Mouse (Mus musculus) midbrain, embryonic 15.5 days (tissue): ENCODE measurements around the gene Edem1. TPM values are rescaled to one million over a fixed set of nuclear protein-coding genes. Genes with fewer than 3 reads are reported as not detected.
"Not testable (repeated sequence)": the region's sequence is repeated elsewhere in the genome, so short reads cannot be mapped to it uniquely, and the experiment has no call there.

Experiments
- ATAC-seq: fragments of 200-750 bp; cut with Nextera tagmentation; replicated peaks from 2 replicates; pipeline ENCODE4 v1.8.0; 2017; ENCODE audit warnings: moderate TSS enrichment
- H3K27ac ChIP-seq: fragments of 300-500 bp; sonication (generic); 2 replicates; pipeline ENCODE4 v1.5.1; 2015; ENCODE audit warnings: mild to moderate bottlenecking, inconsistent platforms
- H3K27me3 ChIP-seq: fragments of 300-500 bp; sonication (generic); replicated peaks from 2 replicates; pipeline ENCODE4 v1.6.1; 2015; ENCODE audit warnings: inconsistent platforms
- H3K36me3 ChIP-seq: fragments of 300-500 bp; sonication (generic); replicated peaks from 2 replicates; pipeline ENCODE4 v1.6.1; 2015; ENCODE audit warnings: inconsistent platforms
- H3K4me1 ChIP-seq: fragments of 300-500 bp; sonication (generic); 2 replicates; pipeline ENCODE4 v1.6.1; 2015; ENCODE audit warnings: inconsistent platforms
- H3K4me2 ChIP-seq: fragments of 300-500 bp; sonication (generic); 2 replicates; pipeline ENCODE4 v1.6.1; 2015; ENCODE audit warnings: inconsistent platforms, mild to moderate bottlenecking, moderate library complexity
- H3K4me3 ChIP-seq: fragments of 300-500 bp; sonication (generic); 2 replicates; pipeline ENCODE4 v1.5.1; 2015; ENCODE audit warnings: mild to moderate bottlenecking, inconsistent platforms
- H3K9ac ChIP-seq: fragments of 300-500 bp; sonication (generic); 2 replicates; pipeline ENCODE4 v1.6.1; 2015; ENCODE audit warnings: mild to moderate bottlenecking, inconsistent platforms
- H3K9me3 ChIP-seq: fragments of 300-500 bp; sonication (generic); 2 replicates; pipeline ENCODE4 v1.6.1; 2016; ENCODE audit warnings: inconsistent platforms
- WGBS: fragments of 180-500 bp; shearing (Covaris S2); methylation state at CpG from one replicate; pipeline ENCODE4 v1.1.7; 2015; ENCODE audit warnings: mixed read lengths; 5-methylcytosine and 5-hydroxymethylcytosine counted together
- polyA plus RNA-seq: library from polyadenylated mRNA; unstranded; fragments of >200 nt; fragmentation: Nextera tagmentation; extraction: Ambion mirVana; gene quantifications from 2 replicates; pipeline ENCODE4 v1.2.1, GENCODE M21; 2015

Edem1 gene
- polyA plus RNA-seq, 1 experiment from 2014 or later: 6.5 TPM

DNA sequence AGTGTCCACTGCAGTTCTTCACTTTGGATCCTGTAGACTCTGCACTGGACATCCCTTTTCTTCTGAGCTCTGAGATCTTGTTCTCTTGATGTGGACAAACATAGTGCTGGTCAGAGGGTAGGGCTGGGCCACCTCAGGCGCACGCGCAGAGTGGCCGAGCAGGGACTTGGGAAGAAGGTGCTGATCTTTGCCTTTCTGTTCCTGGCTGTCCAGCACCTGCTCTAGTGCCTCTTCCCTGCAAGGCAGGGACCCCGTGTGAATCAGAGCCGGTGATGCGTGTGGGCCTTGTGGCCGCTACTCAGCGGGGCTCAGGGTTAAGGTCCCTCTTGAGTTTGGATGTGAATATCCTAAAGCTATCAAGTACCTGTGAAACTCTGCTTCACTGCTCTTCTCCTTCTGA is 30.1 kb downstream of the Edem1 start:
- H3K4me2 ChIP-seq: no peak overlapping the region
- H3K9me3 ChIP-seq: peaks cover 5% of the 10 kb centered on the region
- H3K4me3 ChIP-seq: no peak overlapping the region
- H3K36me3 ChIP-seq: peaks cover 15% of the 10 kb centered on the region; the same call in 1 of the 2 replicates
- H3K27ac ChIP-seq: no peak overlapping the region
- H3K4me1 ChIP-seq: no peaks in the 10 kb centered on the region
- H3K27me3 ChIP-seq: no peaks in the 10 kb centered on the region
- no peak for ATAC-seq
- no peak overlapping the region for H3K9ac ChIP-seq
- 92% methylated on average over 9 of the region's 9 CpGs for WGBS

- Histone ChIP-seq H3K27ac (no peak overlapping the region), H3K9ac (no peak overlapping the region), H3K27me3 (no peaks in the 10 kb centered on the region), H3K4me2 (no peak overlapping the region), H3K9me3 (peaks cover 5% of the 10 kb centered on the region), H3K4me3 (no peak overlapping the region), H3K36me3 (no peaks in the 10 kb centered on the region), H3K4me1 (no peaks in the 10 kb centered on the region)
- ATAC-seq: no peak
- WGBS: 100% methylated on average over 1 of the region's 1 CpGs
Measured at GRCm38 (mm10) chr6:108861226-108861625, 32.8 kb downstream of the Edem1 start.

DNA sequence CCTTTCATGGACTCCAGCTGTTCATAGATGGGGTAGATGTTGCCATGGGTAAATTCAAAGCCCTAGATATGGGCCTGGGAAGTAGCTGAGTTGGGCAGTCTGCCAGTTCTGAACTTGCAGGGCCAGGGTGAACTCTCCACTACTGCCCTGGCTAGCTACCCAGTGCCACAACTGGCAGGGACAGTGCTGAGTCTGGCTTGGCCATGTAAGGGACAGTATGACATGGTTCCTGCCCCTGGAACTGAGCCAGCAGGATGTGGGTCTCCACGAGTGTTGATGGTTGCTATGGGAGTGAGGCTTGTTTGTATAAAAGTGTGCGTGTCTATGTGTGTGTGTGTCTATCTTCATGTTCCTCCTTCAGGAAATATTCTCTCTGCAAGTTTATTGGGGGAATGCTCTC is 34.1 kb downstream of the Edem1 start:
- no peak overlapping the region for H3K27ac ChIP-seq
- no peak for ATAC-seq

DNA sequence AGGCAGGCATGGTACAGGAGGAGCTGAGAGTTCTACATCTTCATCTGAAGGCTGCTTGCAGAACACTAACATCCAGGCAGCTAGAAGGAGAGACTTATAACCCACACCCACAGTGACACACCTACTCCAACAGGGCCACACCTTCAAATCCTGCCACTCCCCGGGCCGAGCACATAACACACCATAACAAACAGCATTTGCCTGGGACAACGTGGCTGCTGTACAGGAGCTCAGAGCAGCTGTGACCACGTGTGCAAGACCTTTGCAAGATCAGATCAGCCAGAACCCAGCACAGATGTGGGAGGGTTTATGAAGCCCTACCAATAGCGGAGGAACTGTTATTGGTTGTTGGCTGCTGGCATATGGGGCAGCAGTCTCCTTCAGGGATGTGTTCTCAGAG is 37.9 kb downstream of the Edem1 start:
- Histone ChIP-seq H3K4me1 (no peaks in the 10 kb centered on the region), H3K9ac (no peak overlapping the region), H3K4me2 (no peak overlapping the region), H3K27ac (no peak overlapping the region), H3K27me3 (no peaks in the 10 kb centered on the region), H3K9me3 (peaks cover 5% of the 10 kb centered on the region), H3K36me3 (no peaks in the 10 kb centered on the region), H3K4me3 (no peak overlapping the region)
- no peak for ATAC-seq
- 83% methylated on average over 5 of the region's 5 CpGs for WGBS

More for the DNA sequence above, 34.1 kb downstream of the Edem1 start:
- no peaks in the 10 kb centered on the region for H3K4me1 ChIP-seq
- WGBS: 89% methylated on average over 2 of the region's 2 CpGs
- no peak overlapping the region for H3K4me3 ChIP-seq
- no peak overlapping the region for H3K9ac ChIP-seq
- peaks cover 5% of the 10 kb centered on the region for H3K9me3 ChIP-seq
- no peaks in the 10 kb centered on the region for H3K27me3 ChIP-seq
- no peak overlapping the region for H3K4me2 ChIP-seq
- no peaks in the 10 kb centered on the region for H3K36me3 ChIP-seq

GRCm38 (mm10) chr6:108869031-108869430 is 40.6 kb downstream of the Edem1 start:
- not testable (repeated sequence) for H3K27ac ChIP-seq, H3K36me3 ChIP-seq, H3K27me3 ChIP-seq, H3K4me1 ChIP-seq, H3K9me3 ChIP-seq, ATAC-seq, H3K9ac ChIP-seq, H3K4me3 ChIP-seq, H3K4me2 ChIP-seq
- 57% methylated on average over 2 of the region's 2 CpGs for WGBS

DNA sequence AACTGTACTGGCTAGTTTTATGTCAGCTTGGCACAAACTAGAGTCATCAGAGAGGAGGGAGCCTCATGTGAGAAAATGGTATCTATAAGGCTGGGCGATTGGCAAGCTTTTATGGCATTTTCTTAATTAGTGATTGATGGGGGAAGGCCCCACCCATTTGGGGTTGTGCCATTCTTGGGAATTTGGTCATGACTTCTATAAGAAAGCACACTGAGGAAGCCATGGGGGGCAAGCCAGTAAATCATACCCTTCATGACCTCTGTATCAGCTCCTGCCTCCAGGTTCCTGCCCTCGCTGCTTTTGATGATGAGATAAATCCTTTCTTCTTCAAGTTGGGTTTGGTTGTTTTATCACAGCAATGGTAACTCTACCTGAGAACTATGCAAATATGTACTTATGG is 42.0 kb downstream of the Edem1 start:
- H3K4me1 ChIP-seq: no peaks in the 10 kb centered on the region
- H3K9me3 ChIP-seq: no peaks in the 10 kb centered on the region
- no peak overlapping the region for H3K4me3 ChIP-seq
- H3K36me3 ChIP-seq: no peaks in the 10 kb centered on the region
- no peak overlapping the region for H3K27ac ChIP-seq
- 93% methylated on average over 2 of the region's 2 CpGs for WGBS
- ATAC-seq: no peak
- no peak overlapping the region for H3K4me2 ChIP-seq
- H3K27me3 ChIP-seq: no peaks in the 10 kb centered on the region
- no peak overlapping the region for H3K9ac ChIP-seq

- H3K27ac ChIP-seq: no peak overlapping the region
- 84% methylated on average over 4 of the region's 4 CpGs for WGBS
Measured at GRCm38 (mm10) chr6:108871251-108871650, 42.8 kb downstream of the Edem1 start.

GRCm38 (mm10) chr6:108875344-108875743 is 46.9 kb downstream of the Edem1 start:
- ATAC-seq: no peak
- no peak overlapping the region for H3K9ac ChIP-seq
- no peaks in the 10 kb centered on the region for H3K27me3 ChIP-seq
- no peak overlapping the region for H3K27ac ChIP-seq
- no peaks in the 10 kb centered on the region for H3K36me3 ChIP-seq
- H3K4me2 ChIP-seq: no peak overlapping the region
- 69% methylated on average over 1 of the region's 1 CpGs for WGBS
- H3K4me3 ChIP-seq: no peak overlapping the region
- H3K9me3 ChIP-seq: no peaks in the 10 kb centered on the region
- peaks cover 2% of the 10 kb centered on the region; the same call in 1 of the 2 replicates for H3K4me1 ChIP-seq

More at GRCm38 (mm10) chr6:108871251-108871650, 42.8 kb downstream of the Edem1 start:
- Histone ChIP-seq H3K36me3 (no peaks in the 10 kb centered on the region), H3K9me3 (no peaks in the 10 kb centered on the region), H3K4me1 (peaks cover 2% of the 10 kb centered on the region; the same call in 1 of the 2 replicates), H3K4me3 (no peak overlapping the region), H3K4me2 (no peak overlapping the region), H3K9ac (no peak overlapping the region), H3K27me3 (no peaks in the 10 kb centered on the region)
- no peak for ATAC-seq

DNA sequence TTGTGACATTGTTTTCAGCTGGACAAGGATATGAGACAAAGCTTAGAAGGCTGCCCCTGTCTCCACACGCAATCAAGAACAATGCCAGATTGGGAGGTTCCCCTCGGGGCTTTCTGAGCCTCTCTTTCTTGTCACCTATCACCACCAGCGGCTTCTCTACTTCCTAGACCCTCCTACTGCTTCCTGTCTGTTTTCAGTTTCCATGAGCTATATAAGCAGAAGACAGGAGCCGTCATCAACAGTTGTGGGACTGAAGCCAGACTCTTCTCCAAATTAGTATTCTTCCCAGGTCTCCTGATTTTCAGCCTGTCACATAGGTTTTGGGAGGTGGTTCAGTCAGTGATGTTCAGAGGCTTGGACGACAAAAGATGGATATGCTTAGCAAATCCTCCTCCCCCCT is 47.6 kb downstream of the Edem1 start:
- H3K36me3 ChIP-seq: no peaks in the 10 kb centered on the region
- no peak overlapping the region for H3K27ac ChIP-seq
- H3K4me3 ChIP-seq: no peak overlapping the region
- peaks cover 2% of the 10 kb centered on the region; the same call in 1 of the 2 replicates for H3K4me1 ChIP-seq
- peak; percentile 62 for ATAC-seq
- H3K9me3 ChIP-seq: no peaks in the 10 kb centered on the region
- peak overlapping the region; percentile 28 for H3K4me2 ChIP-seq
- H3K27me3 ChIP-seq: no peaks in the 10 kb centered on the region
- WGBS: 23% methylated on average over 5 of the region's 5 CpGs
- no peak overlapping the region for H3K9ac ChIP-seq

- no peak overlapping the region for H3K4me2 ChIP-seq
- no peak overlapping the region for H3K9ac ChIP-seq
- H3K9me3 ChIP-seq: no peaks in the 10 kb centered on the region
- peaks cover 2% of the 10 kb centered on the region; the same call in 1 of the 2 replicates for H3K4me1 ChIP-seq
- no peak for ATAC-seq
- H3K27me3 ChIP-seq: no peaks in the 10 kb centered on the region
- no peak overlapping the region for H3K4me3 ChIP-seq
- H3K36me3 ChIP-seq: no peaks in the 10 kb centered on the region
- no peak overlapping the region for H3K27ac ChIP-seq
- WGBS: 33% methylated on average over 2 of the region's 2 CpGs
Measured at GRCm38 (mm10) chr6:108876486-108876885, 48.0 kb downstream of the Edem1 start.

GRCm38 (mm10) chr6:108880368-108881013 is 52.0 kb downstream of the Edem1 start:
- Histone ChIP-seq H3K4me1 (peaks cover 2% of the 10 kb centered on the region; the same call in 1 of the 2 replicates), H3K36me3 (no peaks in the 10 kb centered on the region), H3K9ac (no peak overlapping the region), H3K27me3 (no peaks in the 10 kb centered on the region), H3K4me2 (no peak overlapping the region), H3K4me3 (no peak overlapping the region), H3K9me3 (no peaks in the 10 kb centered on the region), H3K27ac (no peak overlapping the region)
- no peak for ATAC-seq
- 86% methylated on average over 4 of the region's 4 CpGs for WGBS

DNA sequence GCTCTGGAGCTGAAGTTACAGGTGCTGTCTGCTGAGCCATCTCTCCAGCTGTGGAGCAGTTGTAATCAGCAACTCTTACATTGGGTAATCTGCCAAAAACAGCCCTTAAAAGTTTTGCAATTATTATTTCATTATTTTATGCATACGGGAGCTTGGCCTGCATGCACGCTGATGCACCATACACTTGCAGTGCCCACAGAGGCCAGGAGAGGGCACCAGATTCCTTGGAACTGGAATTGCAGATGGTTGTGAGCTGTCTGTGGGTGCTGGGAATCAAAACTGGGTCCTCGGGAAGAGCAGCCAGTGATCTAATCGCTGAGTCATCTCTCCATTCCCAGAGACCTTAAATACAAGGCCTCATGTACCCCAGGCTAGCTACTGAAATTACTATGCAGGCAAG is 52.6 kb downstream of the Edem1 start:
- no peaks in the 10 kb centered on the region for H3K36me3 ChIP-seq
- peaks cover under 1% of the 10 kb centered on the region; the same call in 1 of the 2 replicates for H3K4me1 ChIP-seq
- H3K9ac ChIP-seq: no peak overlapping the region
- 95% methylated on average over 4 of the region's 4 CpGs for WGBS
- no peaks in the 10 kb centered on the region for H3K9me3 ChIP-seq
- no peak for ATAC-seq
- H3K27me3 ChIP-seq: no peaks in the 10 kb centered on the region
- no peak overlapping the region for H3K4me3 ChIP-seq
- no peak overlapping the region for H3K27ac ChIP-seq
- H3K4me2 ChIP-seq: no peak overlapping the region

DNA sequence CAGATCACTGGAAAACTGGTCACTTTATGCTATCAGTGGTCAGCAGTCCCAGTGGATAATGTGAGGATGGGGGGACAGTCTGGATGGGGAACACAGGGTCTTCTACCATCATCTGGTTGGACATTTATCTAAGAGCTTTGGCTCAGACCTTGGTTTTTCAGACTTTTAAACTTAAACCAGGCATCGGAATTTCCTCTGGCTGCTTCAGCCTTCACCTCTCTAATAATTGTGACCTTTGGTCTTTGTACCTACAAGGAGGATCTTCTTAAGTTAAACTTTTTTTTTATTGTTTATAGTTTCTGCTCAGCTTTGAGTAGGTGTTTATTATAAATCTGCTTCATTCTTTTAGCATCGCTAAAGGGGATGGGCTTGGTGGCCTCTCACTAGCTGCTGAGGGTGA is 55.4 kb downstream of the Edem1 start:
- no peak overlapping the region for H3K27ac ChIP-seq
- H3K9me3 ChIP-seq: no peaks in the 10 kb centered on the region
- no peaks in the 10 kb centered on the region for H3K4me1 ChIP-seq
- no peak overlapping the region for H3K4me3 ChIP-seq
- ATAC-seq: no peak
- no peak overlapping the region for H3K9ac ChIP-seq
- no peaks in the 10 kb centered on the region for H3K27me3 ChIP-seq
- 90% methylated on average over 2 of the region's 2 CpGs for WGBS
- no peaks in the 10 kb centered on the region for H3K36me3 ChIP-seq
- no peak overlapping the region for H3K4me2 ChIP-seq
